Mouse (Mus musculus): ENCODE measurements around the gene Emc9.

The Emc9 gene

DNA sequence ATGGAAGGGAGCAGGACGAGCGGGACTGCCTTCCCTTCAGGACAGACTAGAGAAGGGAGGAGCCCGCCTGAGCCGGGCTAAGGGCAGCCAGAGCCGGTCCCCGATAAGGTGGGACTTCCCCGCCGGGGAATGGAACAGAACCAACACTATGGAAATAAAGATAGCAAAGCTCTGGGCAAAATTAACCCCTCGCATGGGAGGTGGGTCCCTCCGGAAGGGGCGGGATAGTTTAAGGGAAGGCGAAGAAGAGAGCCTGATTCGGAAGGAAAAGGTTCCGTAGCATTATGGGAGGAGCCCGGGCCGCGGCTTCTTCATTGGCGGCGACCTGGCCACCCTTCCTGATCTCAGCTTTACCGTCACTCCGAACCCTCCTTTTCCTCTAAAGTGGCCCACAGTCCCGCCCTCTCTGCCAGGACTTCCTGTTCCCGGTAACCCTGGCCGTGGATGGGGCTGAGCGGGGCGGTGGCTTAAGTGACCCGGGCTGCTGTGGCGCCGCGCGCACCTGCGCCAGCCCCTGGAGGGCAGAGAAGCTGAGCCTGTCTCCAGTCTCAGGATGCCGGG lies 6.3 kb upstream of the Emc9 start, which contains the start of gene Rnf31:
Rnf31 (plus strand) TSS at position 378 of the 561 bp plus-strand sequence.
- DNase-seq (ENCODE audit: extremely low read depth, insufficient read length, low spot score): peak; percentile 90

- DNase-seq (ENCODE audit: extremely low read depth, insufficient read length, low spot score): peak; percentile 92
These were observed 5.7 kb upstream of the Emc9 start, which contains the start of gene Psme2 for GRCm38 (mm10) chr14:55590748-55591330. Psme2 (minus strand) TSS chr14:55591113.

DNA sequence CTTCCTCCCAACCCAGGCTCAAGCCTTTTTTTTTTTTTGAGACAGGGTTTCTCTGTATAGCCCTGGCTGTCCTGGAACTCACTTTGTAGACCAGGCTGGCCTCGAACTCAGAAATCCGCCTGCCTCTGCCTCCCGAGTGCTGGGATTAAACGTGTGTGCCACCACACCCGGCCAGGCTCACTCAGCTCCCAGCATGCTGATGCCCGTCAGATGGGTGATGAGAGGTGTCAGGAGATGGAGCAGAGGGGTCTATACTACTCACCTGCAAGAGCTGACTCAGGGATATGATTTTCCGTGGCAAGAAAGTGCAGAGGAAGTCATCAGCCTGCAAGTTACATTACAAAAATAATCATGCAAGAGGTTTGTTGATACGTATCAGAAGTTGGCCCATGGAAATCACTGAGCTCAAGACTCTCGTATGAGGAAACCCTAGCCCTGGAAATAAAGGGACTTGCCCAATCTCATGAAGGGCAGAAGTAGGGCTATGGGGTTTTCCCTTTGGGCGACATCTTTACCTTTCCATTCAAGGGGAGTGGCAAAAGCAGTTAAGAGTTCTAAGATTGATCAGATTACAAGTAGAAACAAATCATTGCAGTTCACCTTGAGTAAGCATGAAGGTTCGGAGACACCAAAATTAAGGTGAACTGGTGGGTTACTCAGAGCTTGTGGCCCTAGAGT lies 4.8 kb upstream of the Emc9 start:
- no peak for DNase-seq (ENCODE audit: extremely low read depth, insufficient read length, low spot score)

GRCm38 (mm10) chr14:55589271-55589670 lies 4.2 kb upstream of the Emc9 start:
- no peak for DNase-seq (ENCODE audit: extremely low read depth, insufficient read length, low spot score)

DNA sequence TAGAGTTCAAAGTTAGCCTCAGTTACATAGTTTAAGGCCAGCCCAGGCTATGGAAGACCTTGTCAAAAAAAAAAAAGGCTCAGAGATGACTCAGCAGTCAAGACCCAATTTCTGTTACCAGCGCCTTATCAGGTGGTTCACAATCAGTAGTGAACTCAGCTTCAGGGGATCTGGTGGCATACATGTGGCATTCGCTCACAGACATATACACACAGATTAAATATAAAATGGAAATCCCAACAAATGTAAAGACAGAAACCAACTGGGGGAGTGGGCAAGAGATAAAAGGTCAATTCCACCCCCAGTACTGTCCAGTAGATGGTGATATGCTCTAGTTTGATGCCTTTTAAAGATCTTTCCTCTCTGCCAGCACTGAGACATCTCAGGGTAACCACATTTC lies 1.0 kb upstream of the Emc9 start:
- no peak for DNase-seq (ENCODE audit: extremely low read depth, insufficient read length, low spot score)

- DNase-seq (ENCODE audit: extremely low read depth, insufficient read length, low spot score): no peak
These were observed 461 bp upstream of the Emc9 start for GRCm38 (mm10) chr14:55585566-55585960.

DNA sequence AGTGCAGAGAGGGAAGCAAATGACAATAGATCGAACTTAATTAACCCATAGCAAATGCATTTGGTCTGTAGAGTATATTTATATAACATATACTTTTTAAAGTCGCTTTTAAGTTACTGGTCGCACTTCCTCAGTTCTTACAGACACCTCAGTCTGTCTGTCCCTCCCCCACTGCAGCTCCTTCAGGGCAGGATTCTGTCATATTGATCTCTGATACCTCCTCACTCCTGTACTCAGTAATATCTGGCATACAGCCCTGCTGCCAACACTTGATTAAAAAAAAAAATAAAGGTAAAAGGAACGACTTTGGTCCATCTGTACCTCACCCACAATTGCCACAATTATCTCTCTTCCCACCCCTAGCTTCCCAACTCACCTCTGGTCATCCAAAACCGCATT lies 800 bp downstream of the Emc9 start:
- no peak for DNase-seq (ENCODE audit: extremely low read depth, insufficient read length, low spot score)

DNA sequence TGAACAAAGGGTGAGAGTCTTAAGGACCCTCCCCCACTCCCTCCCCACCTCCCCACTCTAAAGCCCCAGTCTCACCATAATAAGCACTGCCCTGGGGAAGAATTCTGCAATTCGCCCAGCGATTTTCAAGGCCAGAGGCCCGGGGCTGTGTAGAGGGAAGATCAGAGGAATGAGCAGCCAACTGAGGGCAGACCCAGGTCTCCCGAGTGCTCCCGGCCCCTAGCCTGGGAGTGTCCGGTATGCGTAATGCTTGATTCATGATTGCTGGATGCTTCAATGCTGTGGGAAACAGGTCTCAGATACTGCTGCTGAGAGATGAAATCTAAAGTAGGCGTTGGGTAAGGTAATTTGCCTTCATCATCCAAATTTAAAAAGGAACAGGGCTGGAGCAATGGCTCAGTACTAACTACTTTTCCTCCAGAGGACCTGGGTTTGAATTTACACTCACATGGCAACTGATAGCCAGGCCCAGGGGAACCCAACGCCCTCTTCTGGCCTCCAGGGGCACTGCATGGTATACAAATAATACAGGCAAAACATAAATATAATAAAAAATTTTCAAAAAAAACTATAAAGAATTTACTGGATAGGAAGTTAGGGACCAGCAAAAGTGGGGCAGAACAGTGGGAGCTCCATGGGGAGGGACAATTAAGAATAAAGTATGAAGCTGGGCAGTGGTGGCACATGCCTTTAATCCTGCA lies 3.0 kb downstream of the Emc9 start:
- DNase-seq (ENCODE audit: extremely low read depth, insufficient read length, low spot score): no peak

- DNase-seq (ENCODE audit: extremely low read depth, insufficient read length, low spot score): no peak
These were observed 4.4 kb downstream of the Emc9 start for GRCm38 (mm10) chr14:55580731-55581130.

DNA sequence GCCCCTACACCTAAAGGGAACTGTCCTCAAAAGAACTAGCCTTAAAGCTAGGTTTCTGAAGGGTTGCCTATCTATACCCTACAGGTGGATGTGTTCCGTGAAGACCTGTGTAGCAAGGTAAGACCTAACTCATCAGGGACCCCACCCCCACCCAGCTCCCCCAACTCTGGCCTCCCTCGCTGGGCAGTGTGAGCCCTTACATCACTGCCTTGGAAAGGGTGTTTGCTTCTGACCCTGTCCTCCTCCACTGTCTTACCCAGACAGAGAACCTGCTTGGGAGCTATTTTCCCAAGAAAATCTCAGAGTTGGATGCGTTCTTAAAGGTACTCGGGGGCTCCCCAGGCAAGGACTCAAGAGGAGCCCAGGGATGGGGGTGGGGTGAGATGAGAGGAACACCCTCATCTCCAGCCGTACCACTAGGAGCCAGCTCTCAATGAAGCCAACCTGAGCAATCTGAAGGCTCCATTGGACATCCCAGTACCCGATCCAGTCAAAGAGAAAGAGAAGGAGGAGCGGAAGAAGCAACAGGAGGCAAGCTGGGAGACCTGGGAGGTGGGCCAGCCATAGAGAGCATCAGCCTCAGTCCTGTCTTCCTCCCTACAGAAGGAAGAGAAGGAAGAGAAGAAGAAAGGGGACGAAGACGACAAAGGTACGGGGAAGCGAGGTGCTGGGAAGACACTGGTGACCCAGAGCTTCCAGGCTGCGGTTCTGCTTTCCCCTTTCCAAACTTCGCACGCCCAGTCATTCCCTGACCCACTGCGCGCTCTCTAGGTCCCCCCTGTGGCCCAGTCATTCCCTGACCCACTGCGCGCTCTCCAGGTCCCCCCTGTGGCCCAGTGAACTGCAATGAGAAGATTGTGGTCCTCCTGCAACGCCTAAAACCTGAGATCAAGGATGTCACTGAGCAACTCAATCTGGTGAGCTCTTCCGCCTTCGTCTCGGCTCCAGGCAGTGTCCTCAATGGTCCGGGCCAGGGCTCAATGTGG lies 5.3 kb downstream of the Emc9 start:
- DNase-seq (ENCODE audit: extremely low read depth, insufficient read length, low spot score): no peak

DNA sequence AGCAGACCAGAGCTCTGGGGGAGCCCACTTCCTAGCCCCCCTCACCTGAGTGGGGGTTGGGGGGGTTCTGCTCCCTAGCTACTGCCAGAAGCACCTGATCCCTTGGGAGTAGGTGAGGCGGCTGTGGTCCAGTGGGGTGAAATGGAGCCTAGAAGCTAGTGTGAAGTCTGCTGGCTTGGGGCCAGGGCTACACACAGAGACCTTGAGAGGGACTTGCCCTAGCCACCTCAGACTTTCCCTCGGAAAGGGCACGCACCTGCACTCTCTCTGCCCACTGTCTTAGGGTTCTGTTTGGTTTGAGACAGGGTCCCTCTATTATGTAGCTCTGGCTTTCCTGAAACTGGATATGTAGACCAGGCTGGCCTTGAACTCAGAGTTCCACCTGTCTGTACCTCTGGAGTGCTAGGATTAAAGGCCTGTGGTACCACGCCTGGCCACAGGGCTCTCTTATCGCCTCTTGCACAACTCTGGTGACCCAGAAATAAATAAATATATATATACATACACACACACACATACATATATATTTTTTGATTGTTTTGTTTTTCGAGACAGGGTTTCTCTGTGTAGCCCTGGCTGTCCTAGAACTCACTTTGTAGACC lies 6.3 kb downstream of the Emc9 start:
- DNase-seq (ENCODE audit: extremely low read depth, insufficient read length, low spot score): no peak

- DNase-seq (ENCODE audit: extremely low read depth, insufficient read length, low spot score): peak; percentile 83
These were observed 7.0 kb downstream of the Emc9 start, which contains the start of gene Psme1 for GRCm38 (mm10) chr14:55577871-55578667. Psme1 (plus strand) TSS chr14:55578123.

GRCm38 (mm10) chr14:55576376-55576775 lies 8.7 kb downstream of the Emc9 start:
- no peak for DNase-seq (ENCODE audit: extremely low read depth, insufficient read length, low spot score)

- DNase-seq (ENCODE audit: extremely low read depth, insufficient read length, low spot score): no peak
These were observed 9.4 kb downstream of the Emc9 start for GRCm38 (mm10) chr14:55575711-55576110.

GRCm38 (mm10) chr14:55575302-55575701 lies 9.8 kb downstream of the Emc9 start, which contains the start of gene Fitm1:
Fitm1 (plus strand) TSS chr14:55575617.
- DNase-seq (ENCODE audit: extremely low read depth, insufficient read length, low spot score): no peak

DNA sequence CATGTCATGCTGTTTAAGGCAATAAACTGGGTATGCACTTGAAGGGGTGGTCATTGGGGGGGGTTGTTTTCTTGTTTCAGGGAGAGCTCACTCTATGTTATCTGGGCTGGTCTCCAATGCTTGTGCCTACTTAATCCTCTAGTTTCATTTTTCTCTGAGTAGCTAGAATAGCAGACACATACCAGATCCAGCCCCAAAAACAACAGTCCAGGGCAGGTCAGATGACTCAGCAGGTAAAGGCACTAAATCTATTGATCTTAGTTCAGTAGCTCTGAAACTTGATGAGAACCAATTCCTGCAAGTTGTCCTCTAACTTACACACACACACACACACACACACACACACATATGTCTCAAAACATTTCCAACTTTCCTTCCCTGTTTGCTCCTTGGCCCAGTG lies 13.3 kb downstream of the Emc9 start:
- DNase-seq (ENCODE audit: extremely low read depth, insufficient read length, low spot score): no peak

GRCm38 (mm10) chr14:55570588-55570987 lies 14.5 kb downstream of the Emc9 start:
- DNase-seq (ENCODE audit: extremely low read depth, insufficient read length, low spot score): no peak

DNA sequence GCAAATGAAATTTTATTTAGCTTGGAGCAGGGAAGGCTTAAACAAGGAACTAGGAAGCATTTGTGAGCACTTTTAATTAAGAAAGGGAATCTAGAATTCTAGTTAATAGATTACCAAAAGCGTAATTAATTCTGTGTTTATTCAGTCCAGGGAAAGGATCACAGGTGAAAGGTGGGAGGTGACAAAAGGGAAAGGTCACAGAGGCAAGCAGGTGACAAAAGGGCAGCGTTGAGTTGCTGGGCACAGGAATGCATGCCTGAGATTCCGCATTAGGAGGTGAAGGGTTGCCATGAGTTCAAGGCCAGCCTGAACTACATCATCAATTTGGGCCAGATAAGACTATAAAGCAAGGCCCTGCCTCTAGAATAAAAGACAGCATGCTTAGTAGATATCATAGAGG lies 17.6 kb downstream of the Emc9 start:
- no peak for DNase-seq (ENCODE audit: extremely low read depth, insufficient read length, low spot score)

- DNase-seq (ENCODE audit: extremely low read depth, insufficient read length, low spot score): no peak
These were observed 19.4 kb downstream of the Emc9 start for GRCm38 (mm10) chr14:55565748-55566147.

Measured in 3134 (cell line).